Mouse (Mus musculus): ENCODE measurements around the gene Gm10181. TPM values are rescaled to one million over a fixed set of nuclear protein-coding genes. Genes with fewer than 3 reads are reported as not detected.

The Gm10181 gene
- not detected in 2 replicates for polyA plus RNA-seq (2015; fragmentation: Nextera tagmentation; extraction: Ambion mirVana)

DNA sequence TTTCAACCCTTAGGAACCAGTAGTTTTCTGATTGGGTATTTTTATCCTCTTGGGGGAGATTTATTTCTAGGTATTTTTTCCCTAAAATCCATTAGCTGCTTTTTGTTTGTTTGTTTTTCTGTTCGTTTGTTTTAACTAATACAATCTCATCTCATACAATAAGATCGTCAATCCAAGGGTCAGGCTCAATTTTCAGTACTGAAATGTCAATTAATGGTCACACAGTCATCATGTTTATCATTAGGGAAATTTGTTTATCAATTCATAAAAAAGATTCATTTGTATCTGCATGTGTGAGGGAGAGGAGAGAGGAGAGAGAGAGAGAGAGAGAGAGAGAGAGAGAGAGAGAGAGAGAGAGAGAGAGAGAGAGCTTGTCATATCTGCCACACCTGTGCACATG is at the start of gene Gm10181:
Gene Gm10181 (plus strand): TSS at position 301 of the 400 bp plus-strand sequence.

Other genes with a start within 250 kb of the Gm10181 start
- gene Herpud2, start 62.4 kb downstream of the Gm10181 start, polyA plus RNA-seq (2015; fragmentation: Nextera tagmentation; extraction: Ambion mirVana) = 29.6 and 33.7 TPM in 2 replicates
- 227 and 312 TPM in 2 replicates for gene Sept7, start 163.0 kb downstream of the Gm10181 start, polyA plus RNA-seq (2015; fragmentation: Nextera tagmentation; extraction: Ambion mirVana)